11 mouse cellular contexts compared by ENCODE assay signal in genomic region chr9:35354652-35355130, GRCm38 (mm10).
DNase-seq lines count a peak whose midpoint lies in the region; ATAC-seq and TF ChIP-seq lines count a peak whose summit lies in the region.
"Had no signal": no experiment of that assay in that cellular context is flagged by ENCODE, and none has a peak within 500 bp of the region (broad histone marks: within the 10 kb centered on the region; RNA-seq: fewer than 3 reads in every experiment).

No protein-coding gene starts in this region.

- H3K36me3 ChIP-seq in kidney, embryonic 15.5 days: no peaks in the 10 kb centered on the region
- no peaks in the 10 kb centered on the region for H3K36me3 ChIP-seq in embryonic facial prominence, embryonic 13.5 days
- H3K36me3 ChIP-seq in forebrain, embryonic 14.5 days (ENCODE audit: control insufficient read depth, insufficient read depth, low read length): no peaks in the 10 kb centered on the region
- no peaks in the 10 kb centered on the region for H3K36me3 ChIP-seq in limb, embryonic 14.5 days (ENCODE audit: control insufficient read depth, insufficient read depth, low read length)

- no peaks in the 10 kb centered on the region for H3K9me3 ChIP-seq in kidney, embryonic 15.5 days (replicated peaks)
- no peaks in the 10 kb centered on the region for H3K9me3 ChIP-seq in embryonic facial prominence, embryonic 13.5 days
- H3K9me3 ChIP-seq in forebrain, embryonic 14.5 days (replicated peaks; ENCODE audit: control insufficient read depth, low read length): no peaks in the 10 kb centered on the region
- H3K9me3 ChIP-seq in limb, embryonic 14.5 days (ENCODE audit: control insufficient read depth, low read length): no peaks in the 10 kb centered on the region

- 0 out of 2 replicates have a peak, but pooled peaks cover 2% of the 10 kb centered on the region for H3K27me3 ChIP-seq in kidney, embryonic 15.5 days
- H3K27me3 ChIP-seq in embryonic facial prominence, embryonic 13.5 days: no peaks in the 10 kb centered on the region
- H3K27me3 ChIP-seq in forebrain, embryonic 14.5 days (replicated peaks; ENCODE audit: control insufficient read depth, insufficient read depth, low read length): no peaks in the 10 kb centered on the region
- H3K27me3 ChIP-seq in limb, embryonic 14.5 days (ENCODE audit: control insufficient read depth, insufficient read depth, low read length): no peaks in the 10 kb centered on the region

- H3K9ac ChIP-seq in kidney, embryonic 15.5 days: no peak overlapping the region
- no peak overlapping the region for H3K9ac ChIP-seq in embryonic facial prominence, embryonic 13.5 days
- no peak overlapping the region for H3K9ac ChIP-seq in forebrain, embryonic 14.5 days (ENCODE audit: low read length)
- H3K9ac ChIP-seq in limb, embryonic 14.5 days (ENCODE audit: low read depth, low read length, severe bottlenecking): no peak overlapping the region

- 0 out of 2 replicates have a peak overlapping the region, but pooled peaks have one; percentile 42 for H3K27ac ChIP-seq in kidney, embryonic 15.5 days
- peak overlapping the region; percentile 71 for H3K27ac ChIP-seq in embryonic facial prominence, embryonic 13.5 days
- peak overlapping the region; percentile 21; the same call in 1 of the 2 replicates for H3K27ac ChIP-seq in forebrain, embryonic 14.5 days (ENCODE audit: low read depth, low read length)
- peak overlapping the region; percentile 67 for H3K27ac ChIP-seq in limb, embryonic 14.5 days (replicated peaks; ENCODE audit: low read depth, low read length)
- no peak overlapping the region for H3K27ac ChIP-seq in layer of hippocampus, adult 2 months

- TF ChIP-seq POLR2A in limb, embryonic 14.5 days (IDR thresholded peaks at IDR 0.05; ENCODE audit: borderline replicate concordance, extremely low read depth, insufficient read depth, insufficient read length): no peak

- no peak overlapping the region for H3K4me2 ChIP-seq in kidney, embryonic 15.5 days
- H3K4me2 ChIP-seq in embryonic facial prominence, embryonic 13.5 days: no peak overlapping the region
- no peak overlapping the region for H3K4me2 ChIP-seq in forebrain, embryonic 14.5 days (ENCODE audit: low read length)
- 0 out of 2 replicates have a peak overlapping the region, but pooled peaks have one; percentile 4 for H3K4me2 ChIP-seq in limb, embryonic 14.5 days (replicated peaks; ENCODE audit: low read depth, low read length, severe bottlenecking)

- no peak for TF ChIP-seq CTCF in layer of hippocampus, adult 2 months (conservative IDR thresholded peaks at IDR 0.05)

- 60% methylated on average over 7 of the region's 7 CpGs for WGBS in kidney, embryonic 15.5 days
- WGBS in embryonic facial prominence, embryonic 13.5 days: 33% methylated on average over 7 of the region's 7 CpGs
- 45% methylated on average over 7 of the region's 7 CpGs for WGBS in forebrain, embryonic 14.5 days
- WGBS in limb, embryonic 14.5 days: 31% methylated on average over 7 of the region's 7 CpGs

- H3K4me1 ChIP-seq in kidney, embryonic 15.5 days: peaks cover 10% of the 10 kb centered on the region
- peaks cover 29% of the 10 kb centered on the region for H3K4me1 ChIP-seq in embryonic facial prominence, embryonic 13.5 days
- H3K4me1 ChIP-seq in forebrain, embryonic 14.5 days (ENCODE audit: control insufficient read depth, insufficient read depth, low read length): peaks cover 8% of the 10 kb centered on the region
- peaks cover 14% of the 10 kb centered on the region for H3K4me1 ChIP-seq in limb, embryonic 14.5 days (ENCODE audit: control insufficient read depth, insufficient read depth, low read length)

- ATAC-seq in kidney, embryonic 15.5 days (replicated peaks; ENCODE audit: low FRiP score): 0 out of 2 replicates have a peak, but pooled peaks have one; percentile 52
- ATAC-seq in embryonic facial prominence, embryonic 13.5 days (ENCODE audit: insufficient number of reproducible peaks, insufficient read depth, low FRiP score, low TSS enrichment, low read depth): peak; percentile 83
- ATAC-seq in forebrain, embryonic 14.5 days: peak; percentile 76
- peak; percentile 90 for ATAC-seq in limb, embryonic 14.5 days (ENCODE audit: low FRiP score, low read depth)

- intact Hi-C loops in left cerebral cortex, postnatal 10 days (cut with DNase I): no loop called here

- H3K4me3 ChIP-seq in kidney, embryonic 15.5 days (replicated peaks): no peak overlapping the region
- H3K4me3 ChIP-seq in embryonic facial prominence, embryonic 13.5 days: no peak overlapping the region
- H3K4me3 ChIP-seq in forebrain, embryonic 14.5 days (ENCODE audit: low read depth, low read length): no peak overlapping the region
- H3K4me3 ChIP-seq in limb, embryonic 14.5 days (replicated peaks; ENCODE audit: low read length): no peak overlapping the region
- no peak overlapping the region for H3K4me3 ChIP-seq in layer of hippocampus, adult 2 months
- H3K4me3 ChIP-seq: myocyte had no signal

- no peak for DNase-seq in kidney, postnatal 4 days
- peak; percentile 61 for DNase-seq in forebrain, embryonic 14.5 days (ENCODE audit: low spot score)
- DNase-seq in limb, embryonic 14.5 days (ENCODE audit: low spot score): peak; percentile 92
- DNase-seq in layer of hippocampus, adult 2 months (ENCODE audit: low spot score in 2 of 2): no peak
- DNase-seq in spleen, postnatal 10 days (ENCODE audit: low spot score in 2 of 2): no peak
- no peak for DNase-seq in left cerebral cortex, postnatal 10 days (ENCODE audit: extremely low spot score in 1 of 2, low spot score in 2 of 2)
- DNase-seq: cerebellum, adult 9-10 months; heart, postnatal 14 days had no signal

Comparison
In these comparisons a context has a peak if more than half of its experiments do, and no peak if none do; other contexts are left out.
1. DNase-seq: peak in forebrain, embryonic 14.5 days (single experiment) and limb, embryonic 14.5 days (single experiment); none in kidney, postnatal 4 days (0 of 2), layer of hippocampus, adult 2 months (0 of 2), spleen, postnatal 10 days (0 of 2) and left cerebral cortex, postnatal 10 days (0 of 2).
2. Peak in every context shown above with its lines, with median percentiles within 50 percentile points of each other: ATAC-seq.